In genomic region chr5:96447460-96447859, GRCm38 (mm10) we compare ENCODE assay signal across 19 mouse cellular contexts.
"Had no signal": no experiment of that assay in that cellular context is flagged by ENCODE, and none has a peak within 500 bp of the region (broad histone marks: within the 10 kb centered on the region; RNA-seq: fewer than 3 reads in every experiment).

No protein-coding gene starts in this region.

- H3K9me3 ChIP-seq: limb, embryonic 10.5 days; limb, embryonic 13.5 days; liver, embryonic 12.5 days; liver, embryonic 15.5 days; lung, embryonic 15.5 days; midbrain, embryonic 10.5 days; midbrain, embryonic 13.5 days; stomach, embryonic 15.5 days had no signal

- H3K36me3 ChIP-seq: limb, embryonic 10.5 days; limb, embryonic 13.5 days; liver, embryonic 12.5 days; liver, embryonic 15.5 days; lung, embryonic 15.5 days; midbrain, embryonic 10.5 days; midbrain, embryonic 13.5 days; stomach, embryonic 15.5 days had no signal

- H3K4me2 ChIP-seq: limb, embryonic 13.5 days; liver, embryonic 12.5 days; liver, embryonic 15.5 days; lung, embryonic 15.5 days; midbrain, embryonic 13.5 days; stomach, embryonic 15.5 days had no signal

- H3K9ac ChIP-seq: limb, embryonic 13.5 days; liver, embryonic 12.5 days; liver, embryonic 15.5 days; lung, embryonic 15.5 days; midbrain, embryonic 13.5 days; stomach, embryonic 15.5 days had no signal

- DNase-seq: layer of hippocampus, adult 9-11 months; liver; lung, adult 18-20 months; lung, postnatal 10 days; lung, postnatal 36 days; retina, postnatal 1 day; right cerebral cortex, postnatal 25 days; spleen, adult 18-20 months; thymus, postnatal 25 days had no signal

- H3K4me3 ChIP-seq: layer of hippocampus, adult 2 months; limb, embryonic 10.5 days; limb, embryonic 13.5 days; liver, embryonic 12.5 days; liver, embryonic 15.5 days; lung, embryonic 15.5 days; megakaryocyte, embryonic 14.5 days; midbrain, embryonic 10.5 days; midbrain, embryonic 13.5 days; stomach, embryonic 15.5 days had no signal

- H3K27me3 ChIP-seq: limb, embryonic 13.5 days; liver, embryonic 12.5 days; liver, embryonic 15.5 days; lung, embryonic 15.5 days; megakaryocyte, embryonic 14.5 days; midbrain, embryonic 13.5 days; stomach, embryonic 15.5 days had no signal

- H3K4me1 ChIP-seq: limb, embryonic 10.5 days; limb, embryonic 13.5 days; liver, embryonic 12.5 days; liver, embryonic 15.5 days; megakaryocyte, embryonic 14.5 days; midbrain, embryonic 10.5 days; midbrain, embryonic 13.5 days; stomach, embryonic 15.5 days had no signal

- H3K27ac ChIP-seq: layer of hippocampus, adult 2 months; limb, embryonic 10.5 days; limb, embryonic 13.5 days; liver, embryonic 12.5 days; liver, embryonic 15.5 days; lung, embryonic 15.5 days; midbrain, embryonic 10.5 days; midbrain, embryonic 13.5 days; stomach, embryonic 15.5 days had no signal

- ATAC-seq: liver, embryonic 12.5 days; midbrain, embryonic 13.5 days had no signal
